Mouse (Mus musculus) layer of hippocampus, adult 6 months (tissue): ENCODE data around the gene Efcab8. TPM values are rescaled to one million over a fixed set of nuclear protein-coding genes. Genes with fewer than 3 reads are reported as not detected.

Experiments used
- long read RNA-seq, 2 experiments: library from polyadenylated mRNA; unstranded; transcript quantifications; one replicate each; pipeline ENCODE4 v2.0.0; 2019 to 2020
- polyA plus RNA-seq: library from polyadenylated mRNA; unstranded; fragments of <200 nt; fragmentation: Nextera tagmentation; gene quantifications from 2 replicates; pipeline ENCODE4 v1.2.3, GENCODE M21; 2021

Efcab8 gene
- polyA plus RNA-seq: not detected in 2 replicates
- long read RNA-seq, experiment 1: 0 reads
- long read RNA-seq, experiment 2: 0 reads

DNA sequence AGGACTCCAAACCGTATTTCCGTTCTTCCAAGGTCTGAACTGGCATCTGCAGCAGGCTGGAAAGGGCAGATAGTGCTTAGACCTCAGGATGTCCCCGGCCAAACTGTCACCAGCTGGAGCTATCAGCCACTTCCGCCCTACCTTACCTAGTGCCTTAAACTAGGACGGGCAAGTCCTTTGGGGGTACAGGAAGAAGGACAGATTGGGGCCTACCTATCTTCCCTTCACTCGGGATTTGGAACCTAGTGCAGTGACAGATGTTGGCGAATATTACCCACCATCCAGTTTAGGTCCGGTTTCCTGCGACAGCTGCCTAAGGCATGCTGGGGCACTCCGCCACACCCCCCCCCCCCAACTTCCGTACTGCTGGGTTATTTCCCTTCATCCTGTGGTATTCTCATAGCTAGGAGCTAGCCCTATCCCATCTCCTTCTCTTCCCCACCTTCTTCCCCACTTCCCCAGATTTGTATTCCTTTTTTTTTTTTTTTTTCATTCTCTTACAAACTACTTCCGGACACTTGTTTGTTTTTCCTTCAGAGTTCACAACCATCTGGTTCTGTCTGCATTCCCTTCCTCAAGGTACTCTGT is at the start of gene Efcab8:
Gene Efcab8, plus strand, starts transcription at position 538 of the 588 bp plus-strand sequence.

DNA sequence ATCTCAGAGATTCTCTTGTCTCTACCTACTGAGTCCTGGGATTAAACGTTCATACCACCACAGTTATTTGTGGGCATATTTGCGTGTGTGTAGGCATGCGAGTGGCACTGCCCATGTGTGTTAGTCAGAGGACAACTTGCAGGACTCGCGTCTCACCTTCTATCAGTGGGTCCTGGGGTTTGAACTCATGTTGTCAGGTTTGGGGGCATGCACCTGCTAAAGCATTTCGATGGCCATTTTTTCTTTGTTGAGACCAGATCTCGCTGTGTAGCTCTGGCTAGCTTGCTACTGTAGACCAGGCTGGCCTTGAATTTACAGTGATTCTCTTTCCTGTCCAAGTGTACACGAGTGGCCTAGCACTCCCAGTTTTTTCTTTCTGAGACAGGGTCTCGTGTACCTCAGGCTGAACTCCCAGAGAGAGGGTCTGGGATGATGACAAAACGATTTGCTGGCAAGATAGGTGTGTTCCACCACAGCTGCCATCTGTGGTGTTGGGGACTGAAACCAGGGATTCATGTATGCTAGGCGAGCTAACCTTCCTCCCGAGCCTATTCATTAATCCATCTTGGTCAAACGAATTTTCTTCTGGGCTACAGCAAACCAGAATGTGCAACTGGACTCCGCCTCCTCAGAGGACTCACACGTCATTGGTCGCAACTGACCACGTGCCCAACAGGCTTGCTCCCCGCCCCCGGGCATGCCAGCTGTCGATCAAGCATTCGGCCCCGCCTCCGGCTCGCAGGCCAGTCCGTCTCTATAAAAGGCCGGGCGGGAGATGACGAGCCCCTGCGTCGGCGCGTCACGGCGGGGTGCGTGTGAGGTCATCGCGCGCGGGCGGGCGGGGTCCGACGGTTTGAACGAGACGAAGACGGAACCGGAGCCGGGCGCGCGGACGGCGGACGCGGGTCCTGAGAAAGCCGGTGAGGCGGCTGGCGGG is 39.0 kb upstream of the Efcab8 start, which contains the start of gene Mapre1:
Gene Mapre1, plus strand, starts transcription at position 775 of the 937 bp plus-strand sequence.

DNA sequence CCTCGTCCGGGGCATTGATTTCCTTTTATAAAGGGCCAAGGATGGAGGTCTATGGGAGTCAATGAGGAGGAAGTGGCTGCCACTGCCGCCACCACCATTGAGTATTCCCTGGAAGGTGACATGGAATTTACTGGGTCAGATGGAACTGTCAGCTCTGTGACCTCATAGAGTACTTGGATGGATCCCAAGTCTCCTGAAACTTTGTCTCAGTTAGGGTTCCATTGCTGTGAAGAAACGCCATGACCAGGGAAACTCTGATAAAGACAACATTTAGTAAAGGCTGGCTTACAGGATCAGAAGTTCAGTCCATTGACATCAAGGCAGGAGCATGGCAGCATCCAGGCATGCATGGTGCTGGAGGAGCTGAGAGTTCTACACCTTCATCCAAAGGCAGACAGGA is 91.3 kb downstream of the Efcab8 start, which contains the start of gene Sun5:
Gene Sun5, minus strand, starts transcription at position 101 of the 400 bp plus-strand sequence.

DNA sequence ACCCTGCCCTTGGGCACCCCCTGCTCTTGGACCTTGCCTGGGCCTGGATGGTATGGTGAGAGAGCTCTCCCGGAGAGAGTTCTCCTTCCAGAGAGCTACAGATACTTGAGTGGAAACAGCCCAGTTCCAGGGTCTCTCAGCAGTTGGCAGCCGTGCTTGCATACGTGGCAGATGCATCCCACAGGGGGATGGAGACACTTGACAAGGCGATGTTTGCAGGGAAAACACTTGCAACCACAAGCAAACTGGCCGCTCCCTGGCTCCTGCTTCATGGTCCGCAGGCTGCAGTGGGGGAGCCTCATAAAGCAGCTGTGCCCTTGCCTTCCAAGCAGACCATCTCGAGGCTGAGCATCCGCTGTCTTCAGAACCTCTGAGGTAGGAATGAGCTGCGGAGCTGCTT is 95.0 kb downstream of the Efcab8 start, which contains the start of gene Bpifb2:
Gene Bpifb2, plus strand, starts transcription at position 301 of the 400 bp plus-strand sequence.

Other genes with a start within 250 kb of the Efcab8 start
- 11.7 and 14.4 TPM in 2 replicates for gene Nol4l, start 250.0 kb upstream of the Efcab8 start, polyA plus RNA-seq
- 28.8 and 32.3 TPM in 2 replicates for gene Commd7, start 147.2 kb upstream of the Efcab8 start, polyA plus RNA-seq
- gene Dnmt3b, start 130.5 kb upstream of the Efcab8 start, polyA plus RNA-seq: 0.15 and 0.25 TPM in 2 replicates
- gene Dnmt3c, start 83.3 kb upstream of the Efcab8 start, polyA plus RNA-seq: not detected in 2 replicates
- gene Mapre1, start 38.7 kb upstream of the Efcab8 start, polyA plus RNA-seq: 102 and 104 TPM in 2 replicates
- gene Sun5, start 91.2 kb downstream of the Efcab8 start, polyA plus RNA-seq: not detected in 2 replicates
- gene Bpifb2, start 95.1 kb downstream of the Efcab8 start, polyA plus RNA-seq: not detected in 2 replicates
- 0.14 TPM in 1 of 2 replicates, not detected in the other for gene Bpifb6, start 120.5 kb downstream of the Efcab8 start, polyA plus RNA-seq
- gene Bpifb3, start 138.3 kb downstream of the Efcab8 start, polyA plus RNA-seq: 0.10 TPM in 1 of 2 replicates, not detected in the other
- 0.06 TPM in 2 replicates for gene Bpifb4, start 158.3 kb downstream of the Efcab8 start, polyA plus RNA-seq
- gene Bpifa6, start 195.0 kb downstream of the Efcab8 start, polyA plus RNA-seq: not detected in 2 replicates
- gene Bpifa2, start 228.3 kb downstream of the Efcab8 start, polyA plus RNA-seq: not detected in 2 replicates